Mouse (Mus musculus): ENCODE results near the gene Lamc2.

GRCm38 (mm10) chr1:153107866-153108265, 78.4 kb downstream of the Lamc2 start:
- no peak for TF ChIP-seq POLR2A (IDR thresholded peaks at IDR 0.05; ENCODE audit: extremely low read depth, insufficient read depth, low read length)
- TF ChIP-seq CTCF (IDR thresholded peaks at IDR 0.05; ENCODE audit: low read depth, low read length), result no peak
